Mouse (Mus musculus) common myeloid progenitor, adult 5-6 weeks (primary cell): Measurements from ENCODE around the gene Pcdh9. TPM values are rescaled to one million over a fixed set of nuclear protein-coding genes. Genes with fewer than 3 reads are reported as not detected.

ENCODE experiments used
- ATAC-seq: replicated peaks from 2 replicates; pipeline ENCODE4 v1.8.0; 2016; ENCODE audit warnings: low read depth, mild to moderate bottlenecking, moderate TSS enrichment, inconsistent platforms; ENCODE audit not compliant: poor library complexity, severe bottlenecking
- total RNA-seq: library from RNA; stranded (forward); fragments of 200-1000, 187-1606 nt; gene quantifications from 2 replicates; pipeline ENCODE4 v1.2.3, GENCODE M21; 2017

The Pcdh9 gene
- total RNA-seq, 1 experiment from 2014 or later = not detected

DNA sequence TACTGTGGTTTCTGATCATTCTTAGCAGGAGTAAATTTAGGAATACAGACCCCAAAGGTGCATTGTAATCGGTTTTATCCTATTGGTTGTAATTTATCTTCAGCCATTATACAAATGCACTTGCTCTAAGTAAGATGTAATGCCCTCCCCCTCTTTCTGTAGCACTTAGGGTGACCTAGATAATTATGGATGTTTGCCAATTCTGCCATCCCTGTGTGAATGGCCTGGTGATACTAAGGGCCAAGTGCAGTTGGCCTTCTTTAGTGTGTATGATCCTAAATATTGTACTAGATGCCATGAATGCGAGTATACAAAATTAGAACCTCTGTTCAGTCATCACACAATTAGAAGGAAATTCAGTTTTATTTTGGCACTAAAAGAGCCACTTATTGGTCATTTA, 475.0 kb downstream of the Pcdh9 start:
- ATAC-seq = no peak

GRCm38 (mm10) chr14:93409314-93409713, 481.2 kb downstream of the Pcdh9 start:
- ATAC-seq = no peak

- ATAC-seq = no peak
These were observed 482.7 kb downstream of the Pcdh9 start for GRCm38 (mm10) chr14:93407747-93408146.

DNA sequence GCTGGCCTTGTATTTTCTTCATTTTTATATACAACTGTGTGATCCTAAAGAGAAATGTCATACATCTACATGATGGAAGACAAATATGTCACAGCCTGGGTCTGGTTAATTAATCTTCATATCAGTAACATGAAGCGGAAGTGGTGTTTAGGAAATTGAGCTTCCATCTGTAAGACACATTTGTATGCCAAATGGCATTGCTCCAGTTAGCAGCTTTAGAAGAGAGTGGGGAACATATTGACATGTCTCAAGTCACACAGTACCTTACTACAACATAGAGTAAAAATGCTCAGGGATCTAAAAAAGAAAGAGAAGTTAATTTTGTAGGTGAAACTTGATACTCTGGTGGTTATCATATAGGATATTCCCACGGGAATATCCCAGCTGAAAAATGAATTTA, 505.4 kb downstream of the Pcdh9 start:
- no peak for ATAC-seq

DNA sequence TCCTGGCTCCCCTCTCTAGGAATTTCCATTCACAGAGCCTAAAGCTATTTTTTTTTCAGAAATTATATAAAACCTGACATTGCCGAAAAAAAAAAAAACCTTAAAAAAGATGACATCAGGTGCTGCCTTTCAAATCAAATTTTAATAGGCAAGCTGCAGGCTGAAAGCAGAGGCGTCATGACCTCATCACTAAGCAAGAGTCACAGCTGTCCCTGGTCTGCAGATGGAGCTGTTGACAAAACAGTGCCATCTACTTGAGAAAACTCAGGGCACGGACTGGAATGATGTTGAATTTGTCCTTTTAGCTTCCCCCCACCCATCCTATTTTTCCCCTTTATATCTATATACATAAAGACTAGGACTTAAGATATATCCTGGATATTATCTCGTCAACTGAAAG, 509.3 kb downstream of the Pcdh9 start:
- no peak for ATAC-seq

- ATAC-seq = no peak
These were observed 509.7 kb downstream of the Pcdh9 start for GRCm38 (mm10) chr14:93380757-93381156.

GRCm38 (mm10) chr14:93376159-93376558, 514.3 kb downstream of the Pcdh9 start:
- ATAC-seq = no peak

DNA sequence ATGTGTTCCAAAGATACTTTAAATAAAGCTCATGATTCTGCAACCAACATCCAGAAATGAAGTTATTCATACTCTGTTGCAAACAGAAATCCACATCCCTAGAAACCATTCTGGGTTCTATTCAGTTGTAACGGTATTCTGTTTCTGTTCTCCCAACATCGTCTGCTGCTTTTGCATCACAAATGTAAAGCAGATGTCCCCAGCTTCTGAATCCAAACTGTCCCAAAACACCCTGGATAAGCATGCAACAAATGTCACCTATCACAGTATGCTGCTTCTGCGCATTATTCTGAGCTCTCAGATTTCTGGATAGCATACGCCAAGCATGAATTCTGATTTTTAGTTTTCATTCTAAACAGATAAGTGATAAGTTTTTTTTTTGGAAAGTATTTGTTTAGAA, 516.3 kb downstream of the Pcdh9 start:
- ATAC-seq = no peak

GRCm38 (mm10) chr14:93354150-93354549, 536.3 kb downstream of the Pcdh9 start:
- no peak for ATAC-seq

DNA sequence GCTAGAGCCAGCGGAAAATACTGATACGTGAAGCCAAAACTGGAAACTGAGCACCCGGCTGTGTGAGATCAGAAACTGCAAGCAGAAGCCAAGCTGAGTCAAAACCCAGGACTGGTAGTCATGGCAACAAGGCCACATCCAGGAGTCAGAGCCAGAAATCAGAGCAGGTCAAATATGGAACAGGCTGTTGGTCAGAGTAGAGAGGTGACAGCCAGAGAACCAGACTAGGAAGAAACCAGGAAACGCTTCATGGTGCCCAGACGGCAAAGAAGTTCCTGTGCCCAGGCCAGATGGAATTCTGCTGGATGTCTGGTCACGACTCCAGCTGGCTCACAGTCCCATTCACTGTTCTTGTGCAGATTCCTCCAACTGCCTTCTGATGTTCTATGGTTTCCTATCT, 539.6 kb downstream of the Pcdh9 start:
- no peak for ATAC-seq

DNA sequence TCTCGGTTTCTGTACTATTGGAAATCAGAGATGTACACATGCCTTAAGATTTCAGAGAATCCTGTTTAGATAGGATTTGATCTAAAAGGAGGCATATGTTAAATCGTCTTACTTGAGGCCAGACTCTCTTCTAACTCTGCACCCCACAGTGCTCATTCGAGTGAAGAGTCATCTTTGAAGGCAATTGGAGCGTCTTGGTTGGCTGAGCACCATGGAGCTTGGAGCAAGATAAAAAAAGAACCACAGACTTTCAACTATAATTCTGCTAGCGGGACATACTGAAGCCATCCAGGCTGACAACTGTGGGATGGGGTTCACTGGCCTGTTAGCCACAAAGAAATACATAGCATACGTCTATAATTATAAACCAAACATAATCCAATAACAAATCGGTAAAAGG, 541.3 kb downstream of the Pcdh9 start:
- ATAC-seq = no peak

GRCm38 (mm10) chr14:93347031-93347430, 543.4 kb downstream of the Pcdh9 start:
- ATAC-seq = no peak

GRCm38 (mm10) chr14:93342781-93343180, 547.7 kb downstream of the Pcdh9 start:
- no peak for ATAC-seq

DNA sequence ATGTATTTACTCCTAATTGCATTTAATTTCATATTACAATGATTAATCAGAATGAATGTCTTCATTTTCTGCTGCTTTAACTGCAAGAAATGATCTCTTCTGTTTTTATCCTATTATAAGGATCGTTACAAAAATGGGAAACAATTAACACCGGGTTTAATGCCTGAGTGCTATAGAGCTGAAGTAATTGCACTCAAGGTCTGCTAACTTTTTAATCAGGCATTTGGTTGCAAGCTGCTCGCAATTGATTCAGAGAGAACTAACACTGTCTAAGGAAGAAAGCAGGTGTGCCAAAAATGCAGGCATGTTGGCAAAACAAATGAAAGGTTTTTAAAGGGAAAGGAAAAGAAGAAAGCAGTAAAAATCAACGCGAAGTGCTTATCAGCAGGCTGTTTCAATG, 549.1 kb downstream of the Pcdh9 start:
- ATAC-seq = no peak

- ATAC-seq = no peak
These were observed 561.2 kb downstream of the Pcdh9 start for GRCm38 (mm10) chr14:93329247-93329646.

DNA sequence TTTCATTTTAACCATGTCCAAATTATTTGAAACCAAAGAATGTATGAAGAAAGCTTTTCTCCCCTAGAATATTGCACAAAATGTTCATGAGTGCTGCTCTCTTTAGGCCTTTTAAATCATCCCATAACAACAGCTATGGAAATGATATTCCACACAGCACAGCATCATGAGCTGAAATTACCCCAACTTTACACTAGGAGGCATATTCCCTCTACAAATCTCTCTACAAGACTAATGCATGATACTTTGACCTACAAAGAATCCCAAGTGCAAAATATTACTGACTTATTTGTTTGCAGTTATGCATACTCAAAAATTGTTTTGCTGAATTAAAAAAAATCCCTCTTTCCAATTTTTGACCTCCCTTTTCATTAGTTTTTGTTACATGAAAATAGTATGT, 573.1 kb downstream of the Pcdh9 start:
- no peak for ATAC-seq

GRCm38 (mm10) chr14:93288361-93288760, 602.1 kb downstream of the Pcdh9 start:
- no peak for ATAC-seq

- ATAC-seq = no peak
These were observed 602.8 kb downstream of the Pcdh9 start for GRCm38 (mm10) chr14:93287642-93288041.

- ATAC-seq = no peak
These were observed 605.3 kb downstream of the Pcdh9 start for GRCm38 (mm10) chr14:93285136-93285535.

DNA sequence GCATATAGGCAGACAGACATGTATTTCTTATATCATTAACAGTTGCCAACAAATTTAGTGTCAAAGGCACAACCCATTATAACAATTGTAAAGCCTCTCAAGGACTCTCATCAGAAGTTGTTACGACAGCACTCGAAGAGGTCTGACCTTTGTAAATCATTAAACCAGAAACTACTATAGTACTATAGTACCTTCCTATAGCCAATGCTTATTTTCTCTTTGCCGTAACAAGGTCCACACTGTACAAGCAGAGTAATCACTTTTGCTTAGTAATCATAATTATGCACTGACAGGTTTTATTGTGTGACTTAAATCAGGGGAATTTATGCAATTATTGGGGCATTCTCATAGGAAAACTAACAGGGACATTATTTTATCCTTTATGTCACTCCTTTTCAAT, 606.5 kb downstream of the Pcdh9 start:
- ATAC-seq = no peak

DNA sequence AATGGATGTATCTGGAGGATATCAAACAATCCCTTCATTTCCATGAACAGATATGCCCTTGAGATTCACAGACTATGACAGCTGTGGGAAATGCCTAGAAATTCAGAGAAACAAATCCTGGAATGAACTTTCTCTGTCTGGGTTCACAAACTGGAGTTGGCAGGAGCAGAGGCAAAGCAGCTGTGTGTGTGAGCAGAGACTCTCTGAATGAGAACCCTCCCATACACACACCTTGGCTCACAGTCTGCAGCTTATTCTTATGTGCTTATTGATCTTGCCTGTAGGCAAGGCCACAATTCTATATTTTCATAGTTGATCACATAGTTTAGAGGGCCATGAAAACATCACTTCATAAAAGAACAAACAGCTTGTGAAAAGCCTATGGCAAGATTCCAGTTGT, 614.8 kb downstream of the Pcdh9 start:
- ATAC-seq = no peak

DNA sequence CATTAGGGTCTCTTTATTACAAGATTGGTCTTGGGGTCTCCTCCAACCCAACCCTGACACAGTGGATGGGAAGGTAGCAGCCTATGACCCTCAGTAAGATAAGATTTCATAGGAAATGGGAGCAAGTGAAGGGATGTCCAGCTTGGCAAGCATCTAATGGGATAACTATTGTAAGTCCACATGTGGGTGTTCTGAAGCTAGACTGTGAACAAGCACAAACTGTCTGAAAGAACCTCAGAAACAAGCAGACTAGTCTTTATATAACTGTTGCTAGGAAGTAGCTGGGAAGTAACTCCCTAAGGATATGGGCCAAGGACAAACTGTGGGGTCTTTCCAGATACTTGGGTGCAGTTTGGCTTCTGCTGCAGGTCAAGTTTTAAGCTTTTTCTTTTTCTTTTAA, 615.7 kb downstream of the Pcdh9 start:
- ATAC-seq = no peak

DNA sequence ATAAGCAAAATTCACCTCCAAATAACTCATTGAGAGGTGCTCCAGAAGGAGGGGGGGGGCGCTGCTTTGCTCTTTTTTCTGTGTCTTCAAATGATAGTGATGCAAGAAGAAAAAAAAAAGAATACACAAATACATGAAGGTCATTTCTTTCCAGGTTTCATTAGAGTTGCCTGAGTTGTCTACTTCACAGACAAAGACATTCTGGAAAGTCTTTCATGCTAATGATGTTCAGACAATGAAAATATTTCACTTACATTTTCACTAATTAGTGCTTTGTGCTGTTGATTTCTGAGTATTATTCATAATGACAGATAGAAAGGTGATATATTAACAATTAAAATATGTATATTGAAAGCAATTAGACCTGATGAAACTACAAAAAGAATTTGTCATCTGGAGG, 637.1 kb downstream of the Pcdh9 start:
- ATAC-seq = no peak
